Mouse (Mus musculus) left cerebral cortex, postnatal 14 days (tissue): Measurements from ENCODE around the gene Rpl5. TPM values are rescaled to one million over a fixed set of nuclear protein-coding genes. Genes with fewer than 3 reads are reported as not detected.
"Not testable (repeated sequence)": the region's sequence is repeated elsewhere in the genome, so short reads cannot be mapped to it uniquely, and the experiment has no call there.

Source experiments
- DNase-seq, 2 experiments: peaks; one replicate each; pipeline ENCODE4 v3.0.0; 2021 to 2022; ENCODE audit warnings: low spot score in 2 of 2, mixed read lengths in 1 of 2
- intact Hi-C: fragments of 180-260 bp; cut with DNase I; formaldehyde crosslinking; loops from one replicate; pipeline ENCODE4 v1.15.1; 2025
- total RNA-seq, 2 experiments: library from RNA; stranded (reverse); gene quantifications; 2 replicates each; pipeline ENCODE4 v1.2.3; 2021

Gene Rpl5
- total RNA-seq, 2 experiments from 2014 or later: 82.2 to 89.6 TPM

- no peak for DNase-seq
- intact Hi-C loops: no loop called here
These were observed 34.7 kb downstream of the Rpl5 start for GRCm38 (mm10) chr5:107934770-107935543.

GRCm38 (mm10) chr5:107936625-107937389 lies 36.5 kb downstream of the Rpl5 start:
- no peak for DNase-seq
- intact Hi-C loops: no loop called here

- DNase-seq, intact Hi-C loops: not testable (repeated sequence)
These were observed 38.2 kb downstream of the Rpl5 start for GRCm38 (mm10) chr5:107938483-107938882.

GRCm38 (mm10) chr5:107938886-107939285 lies 38.6 kb downstream of the Rpl5 start:
- DNase-seq: no peak
- intact Hi-C loops: no loop called here

GRCm38 (mm10) chr5:107939701-107940100 lies 39.4 kb downstream of the Rpl5 start:
- intact Hi-C loops: no loop called here

GRCm38 (mm10) chr5:107941222-107941621 lies 40.9 kb downstream of the Rpl5 start:
- DNase-seq: no peak
- intact Hi-C loops: no loop called here

More at GRCm38 (mm10) chr5:107939701-107940100, 39.4 kb downstream of the Rpl5 start:
- DNase-seq: no peak

- no peak for DNase-seq
- intact Hi-C loops: no loop called here
These were observed 42.6 kb downstream of the Rpl5 start for GRCm38 (mm10) chr5:107942941-107943340.

- intact Hi-C loops: no loop called here
- no peak for DNase-seq
These were observed 43.2 kb downstream of the Rpl5 start for GRCm38 (mm10) chr5:107943526-107943925.

GRCm38 (mm10) chr5:107946475-107946874 lies 46.2 kb downstream of the Rpl5 start:
- no peak for DNase-seq
- intact Hi-C loops: no loop called here

GRCm38 (mm10) chr5:107947548-107947947 lies 47.2 kb downstream of the Rpl5 start:
- intact Hi-C loops: no loop called here
- no peak for DNase-seq

- DNase-seq: no peak
- intact Hi-C loops: no loop called here
These were observed 48.6 kb downstream of the Rpl5 start for GRCm38 (mm10) chr5:107948899-107949298.

GRCm38 (mm10) chr5:107949607-107950006 lies 49.3 kb downstream of the Rpl5 start:
- no peak for DNase-seq
- intact Hi-C loops: no loop called here

GRCm38 (mm10) chr5:107950643-107951042 lies 50.3 kb downstream of the Rpl5 start:
- intact Hi-C loops: no loop called here
- DNase-seq: no peak

Other genes starting within 250 kb of the Rpl5 start
- not detected for gene Gfi1, start 174.5 kb upstream of the Rpl5 start, total RNA-seq
- not detected for gene Ube2d2b, start 70.4 kb upstream of the Rpl5 start, total RNA-seq
- gene Evi5, start 25.4 kb upstream of the Rpl5 start, total RNA-seq: 10 to 100 TPM; 65.6 to 73.0 TPM
- 10 to 100 TPM; 42.3 to 47.3 TPM for gene Fam69a, start 86.6 kb downstream of the Rpl5 start, total RNA-seq
- 10 to 100 TPM; 45.9 to 50.6 TPM for gene Mtf2, start 165.2 kb downstream of the Rpl5 start, total RNA-seq
- 10 to 100 TPM; 20.2 to 22.1 TPM for gene Tmed5, start 232.1 kb downstream of the Rpl5 start, total RNA-seq
- gene Ccdc18, start 232.4 kb downstream of the Rpl5 start, total RNA-seq: under 1 TPM; 0.61 to 0.90 TPM